Mouse (Mus musculus): ENCODE results near the gene Olfr695.
A peak's percentile ranks its signal among the peaks of the same experiment; 100 is the strongest.
"Not testable (repeated sequence)": the region's sequence is repeated elsewhere in the genome, so short reads cannot be mapped to it uniquely, and the experiment has no call there.

Olfr695 gene

DNA sequence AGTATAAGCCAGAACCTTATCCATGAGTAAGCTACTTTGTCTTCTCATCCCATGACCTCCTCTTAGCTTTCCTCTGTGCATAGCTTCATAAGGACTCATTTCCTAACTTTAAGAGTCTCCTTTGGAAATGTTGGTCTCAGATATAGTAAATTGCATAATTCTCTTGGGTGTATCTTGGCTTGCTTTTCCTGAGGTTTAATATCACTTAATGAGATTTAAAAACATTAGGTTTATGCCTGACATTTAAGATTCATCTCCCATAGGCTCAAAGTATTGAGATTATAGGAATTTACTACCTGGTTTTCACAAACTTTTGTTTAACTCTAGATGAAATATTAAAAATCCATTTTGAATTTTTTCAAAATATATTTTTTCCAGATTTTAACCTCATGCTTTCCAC lies at the start of gene Olfr695:
TSS of gene Olfr695 (minus strand) at position 101 of the 400 bp plus-strand sequence.
- Histone ChIP-seq H3K27me3 (ENCODE audit: control insufficient read depth, insufficient read depth, low read length, poor library complexity, severe bottlenecking) (no peaks in the 10 kb centered on the region), H3K36me3 (ENCODE audit: control insufficient read depth, insufficient read depth, low read length, poor library complexity, severe bottlenecking) (no peaks in the 10 kb centered on the region)
- DNase-seq (ENCODE audit: low read depth, low spot score), result no peak

DNA sequence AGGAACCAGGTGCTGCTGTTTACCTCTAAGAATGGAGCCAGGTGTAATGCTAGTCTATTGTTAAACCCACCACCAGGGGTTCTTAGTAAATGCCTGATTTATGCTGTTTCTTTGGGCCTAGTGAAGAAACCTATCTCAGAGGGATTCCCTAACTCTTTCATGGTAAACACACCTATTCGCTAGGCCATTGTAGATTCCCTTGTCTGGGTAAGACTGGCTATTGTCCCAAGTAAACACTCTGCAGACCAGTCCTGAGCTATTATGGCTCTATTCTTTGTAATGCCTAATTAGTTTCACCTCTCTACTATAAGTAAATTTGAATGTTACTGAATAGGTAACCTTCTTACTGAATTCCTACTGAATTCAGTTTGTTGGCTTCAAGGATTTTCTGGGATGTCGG lies 44.8 kb upstream of the Olfr695 start:
- not testable (repeated sequence) for DNase-seq (ENCODE audit: low read depth, low spot score); H3K36me3 ChIP-seq (ENCODE audit: control insufficient read depth, insufficient read depth, low read length, poor library complexity, severe bottlenecking); H3K27me3 ChIP-seq (ENCODE audit: control insufficient read depth, insufficient read depth, low read length, poor library complexity, severe bottlenecking)

DNA sequence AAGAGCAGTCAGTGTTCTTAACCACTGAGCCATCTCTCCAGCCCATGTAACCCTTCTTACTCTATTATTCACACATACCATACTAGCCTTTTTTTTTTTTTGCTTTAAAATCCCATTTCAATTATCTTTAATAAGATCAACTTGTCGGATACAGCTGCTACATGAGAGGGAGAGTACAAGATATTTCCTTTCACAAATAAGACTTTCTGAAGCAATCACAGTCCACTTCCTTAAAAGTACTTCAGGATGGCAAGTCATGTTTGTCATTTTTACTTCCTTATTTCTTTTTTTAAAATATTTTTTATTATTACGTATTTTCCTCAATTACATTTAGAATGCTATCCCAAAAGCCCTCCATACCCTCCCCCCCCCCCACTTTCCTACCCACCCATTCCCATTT lies 42.6 kb upstream of the Olfr695 start:
- Histone ChIP-seq H3K27me3 (ENCODE audit: control insufficient read depth, insufficient read depth, low read length, poor library complexity, severe bottlenecking) (no peaks in the 10 kb centered on the region), H3K36me3 (ENCODE audit: control insufficient read depth, insufficient read depth, low read length, poor library complexity, severe bottlenecking) (no peaks in the 10 kb centered on the region)
- DNase-seq (ENCODE audit: low read depth, low spot score), result peak; percentile 24

DNA sequence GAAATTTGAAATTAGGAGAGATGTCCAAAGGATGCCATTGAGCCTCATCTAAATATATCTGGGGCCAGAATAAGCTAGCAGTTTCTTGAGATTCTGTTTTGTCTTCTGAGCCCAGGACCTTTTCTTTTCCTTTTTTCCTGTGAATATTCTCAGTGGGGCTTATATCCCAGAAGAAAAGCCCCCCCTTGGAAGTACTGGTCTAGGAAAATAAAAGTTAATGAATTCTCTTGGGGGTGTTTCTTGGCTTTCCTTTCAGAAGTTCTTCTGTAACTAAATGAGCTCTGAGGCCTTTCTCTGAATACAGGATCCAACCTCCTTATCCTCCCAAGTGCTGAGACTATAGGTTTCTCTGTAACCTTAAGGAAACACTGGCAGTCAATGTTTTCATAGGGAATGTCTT lies 39.1 kb upstream of the Olfr695 start, which contains the start of gene Olfr698:
TSS of gene Olfr698 (minus strand) at position 101 of the 400 bp plus-strand sequence.
- H3K27me3 ChIP-seq (ENCODE audit: control insufficient read depth, insufficient read depth, low read length, poor library complexity, severe bottlenecking), result no peaks in the 10 kb centered on the region
- H3K36me3 ChIP-seq (ENCODE audit: control insufficient read depth, insufficient read depth, low read length, poor library complexity, severe bottlenecking), result no peaks in the 10 kb centered on the region
- DNase-seq (ENCODE audit: low read depth, low spot score), result no peak

DNA sequence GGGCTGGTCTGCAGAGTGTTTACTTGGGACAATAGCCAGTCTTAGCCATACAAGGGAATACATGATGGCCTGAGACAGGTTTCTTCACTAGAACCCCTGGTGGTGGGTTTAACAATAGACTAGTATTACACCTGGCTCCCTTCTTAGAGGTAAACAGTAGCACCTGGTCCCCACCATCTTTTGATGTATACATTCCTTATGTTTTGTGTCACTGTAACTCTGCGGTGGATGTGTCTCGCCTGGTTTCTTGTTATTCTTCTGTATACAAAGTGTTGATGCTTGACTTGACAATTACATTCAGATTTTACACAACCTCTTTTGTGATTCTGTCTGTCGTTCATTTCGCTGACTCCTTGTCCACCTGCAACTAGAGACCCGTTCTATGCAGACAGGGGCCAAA lies 29.6 kb upstream of the Olfr695 start:
- no peaks in the 10 kb centered on the region for H3K36me3 ChIP-seq (ENCODE audit: control insufficient read depth, insufficient read depth, low read length, poor library complexity, severe bottlenecking)
- H3K27me3 ChIP-seq (ENCODE audit: control insufficient read depth, insufficient read depth, low read length, poor library complexity, severe bottlenecking), result no peaks in the 10 kb centered on the region
- no peak for DNase-seq (ENCODE audit: low read depth, low spot score)

DNA sequence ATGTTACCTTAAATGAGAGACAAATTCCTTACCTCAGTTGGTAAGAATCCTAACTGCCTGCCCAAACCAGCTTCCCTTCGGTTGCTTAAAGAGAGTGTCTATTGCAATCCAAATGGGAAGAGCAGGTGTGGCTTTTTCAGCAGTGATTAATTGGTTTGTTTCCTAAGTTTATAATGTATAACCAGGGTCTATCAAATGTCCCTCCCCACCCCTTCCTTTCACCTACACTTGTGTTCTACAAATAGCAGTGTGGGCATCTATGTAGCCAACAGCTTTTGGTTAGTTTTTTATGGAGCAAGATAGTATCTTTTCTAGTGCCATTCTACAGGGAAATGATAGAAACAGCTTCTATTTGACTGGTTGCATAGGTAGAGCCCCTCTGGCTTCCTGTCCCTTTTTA lies 26.1 kb upstream of the Olfr695 start, which contains the start of gene Olfr697:
TSS of gene Olfr697 (minus strand) at position 101 of the 400 bp plus-strand sequence.
- no peak for DNase-seq (ENCODE audit: low read depth, low spot score)
- H3K27me3 ChIP-seq (ENCODE audit: control insufficient read depth, insufficient read depth, low read length, poor library complexity, severe bottlenecking), result no peaks in the 10 kb centered on the region
- H3K36me3 ChIP-seq (ENCODE audit: control insufficient read depth, insufficient read depth, low read length, poor library complexity, severe bottlenecking), result no peaks in the 10 kb centered on the region

DNA sequence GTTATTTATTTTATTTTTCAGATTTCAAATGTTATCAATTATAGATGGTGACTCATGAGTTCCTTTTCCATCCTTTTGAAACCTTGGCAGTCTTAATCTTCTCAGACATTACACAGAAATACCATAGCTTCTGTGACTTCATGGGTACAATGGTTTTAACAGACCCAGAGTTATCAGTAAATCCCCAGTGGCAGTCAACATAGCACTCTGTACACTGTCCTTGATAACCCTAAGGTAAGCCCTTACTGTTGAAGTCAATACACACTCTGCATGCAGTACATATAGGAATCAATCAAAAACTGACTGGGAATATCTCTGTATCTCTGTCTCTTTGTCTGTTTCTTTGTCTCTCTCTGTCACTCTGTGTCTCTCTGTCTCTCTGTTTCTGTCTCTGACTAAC lies 20.8 kb upstream of the Olfr695 start:
- no peak for DNase-seq (ENCODE audit: low read depth, low spot score)
- H3K27me3 ChIP-seq (ENCODE audit: control insufficient read depth, insufficient read depth, low read length, poor library complexity, severe bottlenecking), result no peaks in the 10 kb centered on the region
- H3K36me3 ChIP-seq (ENCODE audit: control insufficient read depth, insufficient read depth, low read length, poor library complexity, severe bottlenecking), result no peaks in the 10 kb centered on the region

DNA sequence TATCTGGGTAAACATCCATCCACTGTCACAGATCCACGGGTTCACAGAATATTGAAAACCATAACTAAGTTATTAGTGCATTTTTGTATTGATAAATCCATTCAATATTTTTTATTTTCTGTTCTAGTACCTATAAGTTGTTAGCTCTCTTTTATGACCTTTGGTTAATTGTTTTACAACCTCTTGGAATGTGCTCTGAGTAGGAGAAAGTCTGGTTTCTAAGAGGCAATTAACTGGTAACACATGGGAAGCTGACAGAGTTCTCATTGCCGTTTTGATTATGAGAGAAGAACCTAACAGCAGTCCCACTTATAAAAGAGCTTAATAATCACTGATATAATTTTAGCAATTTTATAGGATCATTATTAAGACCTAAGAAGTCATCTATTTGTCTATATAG lies 17.5 kb upstream of the Olfr695 start:
- Histone ChIP-seq H3K36me3 (ENCODE audit: control insufficient read depth, insufficient read depth, low read length, poor library complexity, severe bottlenecking) (no peaks in the 10 kb centered on the region), H3K27me3 (ENCODE audit: control insufficient read depth, insufficient read depth, low read length, poor library complexity, severe bottlenecking) (no peaks in the 10 kb centered on the region)
- no peak for DNase-seq (ENCODE audit: low read depth, low spot score)

DNA sequence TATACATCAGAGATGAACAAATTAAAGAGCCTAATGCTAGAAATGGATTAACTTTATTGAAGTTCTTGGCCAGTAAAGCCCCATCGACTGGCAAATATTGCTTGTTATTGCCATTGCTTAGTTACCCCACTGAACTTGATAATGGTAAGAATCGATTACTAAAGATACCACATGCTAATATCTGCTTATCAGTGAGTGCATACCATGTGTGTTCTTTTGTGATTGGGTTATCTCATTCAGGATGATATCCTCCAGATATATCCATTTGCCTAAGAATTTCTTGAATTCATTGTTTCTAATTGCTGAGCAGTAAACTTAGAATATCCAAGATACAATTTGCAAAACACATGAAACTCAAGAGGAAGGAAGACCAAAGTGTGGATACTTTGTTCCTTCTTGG lies 9.5 kb upstream of the Olfr695 start:
- not testable (repeated sequence) for H3K36me3 ChIP-seq (ENCODE audit: control insufficient read depth, insufficient read depth, low read length, poor library complexity, severe bottlenecking); H3K27me3 ChIP-seq (ENCODE audit: control insufficient read depth, insufficient read depth, low read length, poor library complexity, severe bottlenecking); DNase-seq (ENCODE audit: low read depth, low spot score)

DNA sequence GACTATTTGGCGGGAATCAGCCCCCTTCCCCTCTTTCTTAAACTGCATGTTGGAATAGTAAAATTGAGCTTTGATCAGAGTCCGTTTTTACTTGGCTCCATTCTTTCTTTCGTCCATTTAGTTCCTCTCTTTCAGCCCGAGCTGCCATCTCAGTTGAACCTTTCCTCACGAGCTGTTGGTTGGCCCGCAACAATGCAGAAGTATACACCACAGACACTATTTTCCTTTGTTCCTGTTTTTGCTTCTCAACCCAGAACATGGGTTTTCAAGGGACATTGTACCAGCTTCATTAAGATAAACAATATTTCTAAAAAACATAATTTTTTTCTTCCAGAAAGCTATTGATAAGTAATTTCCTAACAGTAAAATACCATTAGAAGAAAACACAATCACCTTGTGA lies 4.7 kb downstream of the Olfr695 start:
- H3K27me3 ChIP-seq (ENCODE audit: control insufficient read depth, insufficient read depth, low read length, poor library complexity, severe bottlenecking), result no peaks in the 10 kb centered on the region
- no peaks in the 10 kb centered on the region for H3K36me3 ChIP-seq (ENCODE audit: control insufficient read depth, insufficient read depth, low read length, poor library complexity, severe bottlenecking)
- DNase-seq (ENCODE audit: low read depth, low spot score), result peak; percentile 27

DNA sequence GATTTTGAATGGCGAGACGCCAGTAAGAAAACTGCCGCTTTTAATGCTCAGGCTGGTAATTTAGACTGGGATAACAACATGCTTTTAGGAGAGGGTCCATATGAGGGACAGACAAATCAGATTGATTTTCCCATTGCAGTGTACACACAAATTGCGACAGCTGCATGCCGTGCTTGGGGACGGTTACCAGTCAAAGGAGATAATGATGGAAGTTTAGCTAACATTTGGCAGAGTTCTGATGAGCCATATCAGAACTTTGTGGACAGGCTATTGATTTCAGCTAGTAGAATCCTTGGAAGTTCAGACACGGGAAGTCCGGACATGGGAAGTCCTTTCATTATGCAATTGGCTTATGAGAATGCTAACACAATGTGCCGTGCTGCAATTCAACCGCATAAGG lies 8.5 kb downstream of the Olfr695 start:
- H3K27me3 ChIP-seq (ENCODE audit: control insufficient read depth, insufficient read depth, low read length, poor library complexity, severe bottlenecking); H3K36me3 ChIP-seq (ENCODE audit: control insufficient read depth, insufficient read depth, low read length, poor library complexity, severe bottlenecking); DNase-seq (ENCODE audit: low read depth, low spot score): not testable (repeated sequence)

DNA sequence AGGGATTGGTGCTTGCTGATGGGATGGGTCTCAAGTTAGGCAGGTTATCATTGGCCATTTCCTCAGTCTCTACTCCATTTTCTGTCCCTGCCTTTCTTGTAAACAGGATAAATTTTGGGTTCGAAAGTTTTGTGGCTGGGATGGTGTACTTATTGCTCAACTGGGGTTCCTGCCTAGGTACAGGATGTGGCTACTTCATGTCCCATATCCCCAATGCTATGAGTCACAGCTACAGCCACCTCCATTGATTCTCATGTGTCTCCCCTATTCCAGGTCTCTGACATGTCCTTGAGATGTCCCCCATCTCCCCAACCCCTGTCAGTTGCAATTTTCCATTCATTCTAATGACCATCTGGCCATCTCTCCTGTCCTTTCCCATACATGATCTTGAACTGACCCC lies 19.3 kb downstream of the Olfr695 start:
- DNase-seq (ENCODE audit: low read depth, low spot score), result no peak
- Histone ChIP-seq H3K27me3 (ENCODE audit: control insufficient read depth, insufficient read depth, low read length, poor library complexity, severe bottlenecking) (no peaks in the 10 kb centered on the region), H3K36me3 (ENCODE audit: control insufficient read depth, insufficient read depth, low read length, poor library complexity, severe bottlenecking) (no peaks in the 10 kb centered on the region)

DNA sequence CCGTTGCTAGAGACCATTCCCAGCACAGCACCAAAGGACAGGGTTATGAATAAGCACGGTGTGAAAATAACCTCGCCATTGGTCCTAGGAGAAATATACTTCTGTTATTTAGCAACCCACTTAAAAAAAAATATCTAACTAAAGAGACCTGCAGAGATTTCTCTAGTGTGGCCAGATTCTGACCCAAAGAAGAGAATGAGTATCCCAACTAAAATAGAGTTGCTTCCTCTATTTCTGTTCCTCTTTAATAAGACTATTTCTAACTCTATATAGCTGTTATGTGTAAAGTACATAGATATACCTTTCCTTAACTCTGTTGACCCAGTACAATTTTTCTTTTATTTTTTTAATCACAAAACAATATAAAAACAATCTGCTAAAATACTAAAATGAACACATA lies 23.2 kb downstream of the Olfr695 start:
- Histone ChIP-seq H3K27me3 (ENCODE audit: control insufficient read depth, insufficient read depth, low read length, poor library complexity, severe bottlenecking) (no peaks in the 10 kb centered on the region), H3K36me3 (ENCODE audit: control insufficient read depth, insufficient read depth, low read length, poor library complexity, severe bottlenecking) (no peaks in the 10 kb centered on the region)
- no peak for DNase-seq (ENCODE audit: low read depth, low spot score)

DNA sequence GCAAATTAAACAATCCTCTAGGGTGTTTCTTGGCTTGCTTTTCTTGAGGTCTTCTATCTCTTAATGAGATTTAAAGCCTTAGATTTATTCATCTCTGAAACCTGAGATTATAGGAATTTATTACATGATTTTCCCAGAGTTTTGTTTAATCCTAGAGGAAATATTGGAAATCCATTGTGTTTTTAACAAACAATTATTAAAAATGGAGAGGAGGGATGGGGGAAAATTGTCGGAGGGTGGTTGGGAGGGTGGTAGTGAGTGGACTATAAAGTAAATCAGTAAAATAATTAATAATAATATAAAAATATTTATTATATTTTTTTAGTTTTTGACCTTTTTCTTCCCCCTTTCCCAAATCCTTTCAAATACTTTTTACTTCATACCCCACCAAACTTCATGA lies 24.5 kb downstream of the Olfr695 start, which contains the start of gene Olfr694:
TSS of gene Olfr694 (minus strand) at position 101 of the 400 bp plus-strand sequence.
- Histone ChIP-seq H3K27me3 (ENCODE audit: control insufficient read depth, insufficient read depth, low read length, poor library complexity, severe bottlenecking) (no peaks in the 10 kb centered on the region; the same call in 1 of the 2 replicates), H3K36me3 (ENCODE audit: control insufficient read depth, insufficient read depth, low read length, poor library complexity, severe bottlenecking) (no peaks in the 10 kb centered on the region)
- DNase-seq (ENCODE audit: low read depth, low spot score), result no peak

DNA sequence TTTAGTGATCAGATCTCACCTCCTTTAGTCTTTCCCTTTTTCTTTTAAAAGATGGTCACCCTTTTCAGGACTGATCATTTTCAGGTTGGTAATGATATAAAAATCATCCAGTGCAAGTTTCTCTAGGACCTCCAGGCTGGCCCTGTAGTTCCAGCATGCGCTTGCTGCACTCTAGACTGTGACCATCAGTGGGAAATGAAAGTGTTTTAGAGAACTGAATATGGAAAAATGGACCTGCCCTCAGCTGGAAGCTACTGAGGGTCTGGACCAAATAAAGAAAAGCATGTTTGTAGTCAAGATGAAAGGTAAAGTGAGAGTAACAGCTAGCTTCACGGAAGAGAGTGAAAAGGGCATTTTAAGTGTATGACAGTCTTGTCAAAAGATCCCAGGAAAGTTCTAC lies 30.8 kb downstream of the Olfr695 start:
- Histone ChIP-seq H3K27me3 (ENCODE audit: control insufficient read depth, insufficient read depth, low read length, poor library complexity, severe bottlenecking) (no peaks in the 10 kb centered on the region; the same call in 1 of the 2 replicates), H3K36me3 (ENCODE audit: control insufficient read depth, insufficient read depth, low read length, poor library complexity, severe bottlenecking) (no peaks in the 10 kb centered on the region)
- DNase-seq (ENCODE audit: low read depth, low spot score), result no peak

DNA sequence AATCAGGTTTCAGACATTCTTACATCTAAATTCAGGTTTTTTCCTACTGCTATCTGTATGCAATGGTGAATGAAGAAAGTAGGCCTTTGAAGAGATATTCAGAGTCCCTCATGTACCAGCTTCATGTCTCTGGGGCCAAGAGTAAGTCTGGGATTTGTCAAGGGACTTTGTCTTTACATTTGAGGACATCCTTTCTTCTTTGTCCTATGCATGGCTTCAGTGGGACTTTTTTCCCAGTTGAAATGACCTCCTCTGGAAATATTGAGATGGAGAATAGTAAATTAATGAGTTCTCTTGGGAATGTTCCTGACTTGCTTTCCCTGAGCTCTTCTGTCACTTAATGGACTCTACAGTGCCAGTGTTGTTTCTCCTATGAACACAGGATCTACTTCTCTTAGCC lies 35.7 kb downstream of the Olfr695 start, which contains the start of gene Olfr693:
TSS of gene Olfr693 (minus strand) at position 101 of the 400 bp plus-strand sequence.
- no peak for DNase-seq (ENCODE audit: low read depth, low spot score)
- Histone ChIP-seq H3K27me3 (ENCODE audit: control insufficient read depth, insufficient read depth, low read length, poor library complexity, severe bottlenecking) (no peaks in the 10 kb centered on the region), H3K36me3 (ENCODE audit: control insufficient read depth, insufficient read depth, low read length, poor library complexity, severe bottlenecking) (no peaks in the 10 kb centered on the region)

All from splenic B cell, adult 2 months (primary cell).